Mouse (Mus musculus) monocyte, adult 5-6 weeks (primary cell): ENCODE data around the gene Mtap. TPM values are rescaled to one million over a fixed set of nuclear protein-coding genes. Genes with fewer than 3 reads are reported as not detected.

Source experiments
- ATAC-seq: fragments of 153-309, 156-312 bp; replicated peaks from 2 replicates; pipeline ENCODE4 v1.8.0; 2017; ENCODE audit warnings: mild to moderate bottlenecking; ENCODE audit not compliant: low TSS enrichment, insufficient number of reproducible peaks, severe bottlenecking, poor library complexity, low FRiP score
- total RNA-seq: library from RNA; stranded (forward); fragments of 200-1000, 200-491, 200-594 nt; gene quantifications from 3 replicates; pipeline ENCODE4 v1.2.3, GENCODE M21; 2017

The Mtap gene
- total RNA-seq, result 12.1 to 25.9 TPM (median 24.6 TPM) in 3 replicates

DNA sequence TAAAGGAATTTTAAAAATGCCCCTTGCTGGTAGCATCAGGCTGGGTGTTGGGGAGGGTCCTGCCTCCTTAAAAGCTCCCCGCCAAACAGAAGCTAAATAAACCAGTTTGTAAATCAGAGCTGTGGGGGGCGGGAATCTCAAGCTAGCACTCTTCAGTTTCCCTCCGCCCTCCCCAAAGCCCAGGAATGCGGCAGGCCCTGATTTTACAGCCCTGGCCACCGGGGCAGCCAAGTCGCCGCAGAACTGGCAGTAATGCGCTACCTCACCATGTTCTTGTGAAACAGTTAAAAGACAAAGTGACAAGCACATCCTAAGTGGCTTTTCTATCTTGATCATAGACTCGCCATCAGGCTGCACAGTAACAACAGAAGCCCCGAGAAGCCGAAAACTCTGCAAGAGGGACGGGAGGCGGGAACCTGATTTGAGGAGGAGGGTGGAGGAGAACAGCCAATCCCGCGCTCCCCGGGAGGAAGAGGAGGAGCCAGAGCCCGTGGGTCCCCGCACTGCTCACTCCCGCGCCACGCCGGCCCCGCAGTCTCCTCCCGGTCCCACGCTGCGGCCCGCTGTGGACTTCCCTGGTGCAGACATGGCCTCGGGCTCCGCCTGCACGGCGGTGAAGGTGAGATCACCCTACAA lies at the start of gene Mtap:
Gene Mtap (plus strand): TSS at position 217 of the 636 bp plus-strand sequence.
- ATAC-seq, result peak; percentile 88

DNA sequence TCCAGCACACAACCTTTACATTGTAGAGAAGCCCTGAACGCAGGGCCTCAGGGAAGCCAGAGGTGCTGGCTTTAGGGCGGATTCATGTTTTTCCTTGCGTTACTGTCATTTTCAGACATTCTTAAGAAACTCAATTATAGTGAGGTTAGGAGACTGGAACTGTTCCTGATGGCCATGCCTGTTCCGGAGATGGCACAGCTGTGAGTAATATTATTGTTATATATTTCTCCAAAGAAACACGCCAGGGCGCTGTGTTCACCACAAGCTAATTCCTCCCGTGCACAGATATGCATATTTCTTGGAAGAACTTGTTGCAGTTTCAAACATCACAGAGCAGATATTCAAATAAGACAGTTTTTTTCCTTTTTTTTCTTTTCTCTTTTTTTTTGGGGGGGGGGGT lies 47.8 kb upstream of the Mtap start:
- no peak for ATAC-seq

DNA sequence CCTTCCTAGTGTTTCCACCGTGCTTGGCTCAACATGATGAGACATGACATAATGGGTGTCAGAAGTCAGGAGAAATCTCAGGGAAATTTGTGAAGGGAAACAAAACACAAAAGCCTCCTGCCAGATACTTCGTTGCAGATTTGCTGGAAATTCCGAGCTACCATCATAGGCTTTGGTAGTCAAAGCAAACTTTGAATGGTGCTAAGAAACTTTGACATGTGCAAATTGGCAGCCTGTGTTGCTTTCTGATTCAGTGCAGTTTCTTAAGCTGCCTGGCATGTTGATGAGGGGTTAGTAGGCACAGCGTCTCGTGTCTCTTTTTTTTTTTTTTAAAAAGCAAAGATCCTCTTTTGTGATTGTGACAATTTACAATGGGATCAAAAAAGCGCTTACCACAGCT lies 46.7 kb upstream of the Mtap start:
- no peak for ATAC-seq

DNA sequence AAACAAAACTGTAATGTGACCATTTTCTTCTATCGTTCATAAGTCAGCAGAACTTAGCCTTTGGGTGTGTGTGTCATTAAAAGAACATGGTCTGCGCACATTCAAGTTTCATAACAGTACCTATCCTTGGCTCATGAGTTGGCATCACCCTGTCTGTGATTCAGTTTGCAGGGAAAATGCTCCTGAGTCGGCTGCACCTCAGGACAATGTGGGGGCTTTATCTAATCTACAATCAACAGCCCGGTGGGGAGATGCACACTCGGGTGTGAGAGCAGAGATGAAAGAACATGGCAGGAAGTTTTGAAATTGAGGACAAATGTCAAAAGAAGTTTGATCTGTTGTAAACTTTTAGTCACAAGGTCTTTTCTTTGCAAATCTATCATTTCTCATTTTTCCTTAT lies 44.8 kb upstream of the Mtap start:
- no peak for ATAC-seq

DNA sequence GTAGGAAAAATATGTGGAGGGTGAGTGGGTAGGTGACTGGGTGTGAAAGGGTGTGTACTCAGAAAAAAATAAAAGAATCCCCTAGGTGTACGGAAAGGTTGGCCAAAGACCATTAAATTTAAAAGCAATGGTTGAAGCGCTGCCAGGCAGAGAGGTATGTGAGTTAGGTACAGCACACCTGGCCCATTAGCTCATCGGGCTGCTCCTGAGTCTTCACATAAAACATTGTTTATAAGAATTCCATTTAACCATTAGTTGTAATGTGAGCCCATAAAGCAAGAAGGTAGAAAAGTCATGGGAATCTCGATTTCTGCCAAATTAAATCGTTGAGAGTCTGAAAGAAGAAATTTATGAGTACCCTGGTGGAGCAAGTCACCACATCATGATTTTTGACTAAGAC lies 42.1 kb upstream of the Mtap start:
- no peak for ATAC-seq

DNA sequence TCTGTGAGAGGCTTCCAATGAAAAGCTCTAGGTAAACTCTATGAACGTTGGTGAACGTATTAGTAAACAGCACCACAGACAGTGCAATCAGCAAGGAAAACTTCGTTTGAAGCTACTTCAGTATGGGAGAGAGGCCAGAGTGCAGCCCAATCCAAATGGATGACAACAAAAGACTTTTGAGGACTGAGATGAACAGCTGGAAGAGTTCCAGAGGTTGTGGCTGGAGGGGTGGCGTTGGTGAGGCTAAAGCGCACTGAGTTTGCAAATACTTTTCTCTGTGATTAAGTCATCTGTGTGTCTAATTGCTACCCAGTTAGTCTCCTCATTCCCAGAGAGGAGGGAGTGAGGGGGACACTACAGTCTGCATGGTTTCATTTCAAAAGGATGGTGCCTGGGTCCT lies 38.7 kb upstream of the Mtap start:
- ATAC-seq, result no peak

DNA sequence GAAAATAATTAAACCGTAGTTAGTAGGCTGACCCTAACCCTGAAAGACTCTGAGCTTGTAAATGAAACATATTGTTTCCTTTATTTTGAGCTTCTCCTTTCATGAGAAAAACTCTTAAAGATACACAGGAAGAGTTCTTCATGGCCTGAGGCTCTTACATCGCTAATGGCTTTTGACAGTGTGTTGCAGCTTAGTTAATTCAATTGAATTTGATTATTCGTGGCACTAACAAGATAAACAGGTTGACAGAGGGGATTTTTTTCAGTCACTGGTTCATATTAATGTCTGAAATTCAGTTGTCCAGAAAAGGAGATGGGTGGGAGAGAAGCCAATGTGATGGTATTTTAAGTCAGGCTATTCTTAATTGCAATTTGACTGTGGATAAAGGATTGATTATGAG lies 35.6 kb upstream of the Mtap start:
- ATAC-seq, result no peak

DNA sequence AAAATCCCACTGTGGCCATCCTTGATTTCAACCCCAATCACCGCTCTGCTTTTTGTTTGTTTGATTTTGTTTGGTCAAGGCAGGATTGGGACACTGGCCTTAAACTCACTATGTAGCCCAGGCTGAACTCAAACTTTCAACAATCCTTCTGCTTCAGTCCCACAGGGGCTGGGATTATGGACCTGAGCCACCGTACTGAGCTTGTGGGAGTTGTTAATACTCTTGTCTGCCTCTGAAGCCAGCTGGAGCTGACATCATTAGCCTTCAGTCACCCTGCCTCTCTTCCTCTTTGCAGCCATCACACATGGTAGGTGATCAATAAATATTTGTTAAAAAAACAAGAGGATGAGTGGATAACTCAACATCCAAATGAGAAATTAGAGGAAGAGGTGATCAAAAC lies 34.6 kb upstream of the Mtap start:
- ATAC-seq, result no peak

DNA sequence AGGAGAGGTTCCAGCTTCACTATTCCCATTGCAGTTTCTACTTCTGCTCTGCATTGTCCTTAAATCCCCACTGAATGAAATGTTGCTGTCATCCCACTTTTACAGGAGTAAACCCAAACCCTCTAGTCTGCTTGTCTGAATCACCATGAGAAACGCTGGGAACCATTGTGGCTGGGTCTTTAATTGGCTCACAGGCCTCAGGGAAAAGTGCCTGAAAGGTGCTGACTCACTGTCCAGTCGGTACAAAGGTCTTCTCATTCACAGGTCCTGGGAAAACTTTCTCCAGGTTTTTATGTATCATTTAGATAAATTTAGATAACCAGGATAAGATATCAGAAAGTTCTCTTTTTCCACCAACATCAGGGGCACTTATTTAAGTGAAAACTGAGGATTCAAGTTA lies 31.4 kb upstream of the Mtap start:
- ATAC-seq, result no peak

DNA sequence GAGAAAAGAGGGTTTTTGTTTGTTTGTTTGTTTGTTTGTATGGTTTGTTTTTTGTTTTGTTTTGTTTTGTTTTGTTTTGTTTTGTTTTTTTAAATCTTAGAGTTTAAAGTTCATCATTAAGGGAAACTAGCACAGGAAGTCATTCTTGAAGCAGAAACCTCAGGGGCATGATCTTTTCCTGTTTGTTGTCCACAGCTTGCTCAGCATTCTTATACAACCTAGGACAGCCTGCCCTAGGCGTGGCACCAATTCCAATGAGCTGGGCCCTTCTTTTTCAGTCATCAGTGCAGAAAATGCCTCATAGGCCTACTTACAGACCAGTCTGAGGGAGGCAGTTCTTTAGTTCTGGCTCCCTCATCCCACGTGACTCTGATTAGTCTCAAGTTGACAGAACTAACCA lies 30.4 kb upstream of the Mtap start:
- no peak for ATAC-seq

DNA sequence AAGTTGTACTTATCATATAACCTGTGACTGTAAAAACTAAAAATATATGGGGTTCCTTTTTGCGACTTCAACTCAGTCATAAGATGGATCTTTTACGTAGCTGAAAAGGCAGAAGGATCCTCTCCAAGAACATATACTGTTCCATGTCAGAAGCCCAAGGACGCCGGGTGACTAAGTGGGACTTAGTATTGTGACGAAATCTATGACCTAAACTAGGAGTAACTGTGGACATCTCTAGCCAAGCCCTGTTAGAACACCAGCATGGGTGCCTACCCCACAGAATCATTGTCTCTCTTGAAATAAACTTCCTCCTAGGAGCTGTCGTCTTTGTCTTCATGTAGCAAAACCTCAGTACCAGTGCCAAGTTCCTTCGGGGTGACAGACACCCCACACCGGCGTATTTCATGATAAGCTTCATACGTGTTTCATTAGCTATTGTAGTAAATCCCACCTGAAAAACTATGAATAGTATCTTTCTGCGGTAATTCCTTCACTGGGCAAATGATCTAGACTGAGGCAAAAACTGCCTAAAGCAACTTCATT lies 24.7 kb upstream of the Mtap start:
- ATAC-seq, result no peak

DNA sequence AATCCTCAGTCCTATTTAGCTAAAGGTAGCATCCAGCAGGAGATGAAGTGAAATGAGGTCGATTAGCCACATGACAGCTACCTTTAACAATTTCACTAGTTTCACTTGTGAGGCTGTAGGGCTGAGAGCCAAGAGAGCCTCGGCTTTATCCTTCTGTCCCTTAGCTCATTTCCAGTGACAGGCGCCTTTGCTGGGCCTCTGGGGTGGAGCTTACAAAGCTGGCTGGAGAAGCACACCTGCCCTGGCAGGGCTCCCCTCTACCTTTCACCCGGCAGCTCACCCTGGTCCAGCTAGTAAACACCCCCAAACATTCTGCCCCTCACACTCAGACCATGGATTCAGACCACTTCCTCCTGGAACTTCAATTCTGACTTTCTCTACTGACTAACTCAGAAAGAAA lies 24.1 kb upstream of the Mtap start:
- ATAC-seq, result no peak

DNA sequence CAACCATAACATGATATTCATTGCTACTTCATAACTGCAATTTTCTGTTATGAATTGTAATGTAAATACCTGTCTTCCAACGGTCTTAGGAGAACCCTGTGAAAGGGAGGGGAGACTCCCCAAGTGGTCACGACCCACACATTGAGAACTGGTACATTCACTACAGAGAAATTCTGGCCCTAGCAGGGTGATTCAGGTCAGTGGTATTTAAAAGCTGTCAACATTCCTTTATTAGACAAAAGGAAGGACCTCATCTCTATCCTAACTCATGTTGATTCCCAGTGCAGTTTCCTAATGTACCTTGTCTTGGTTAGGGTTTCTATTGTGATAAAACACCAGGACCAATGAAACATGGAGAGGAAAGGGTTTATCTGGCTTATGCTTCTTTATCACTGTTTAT lies 20.9 kb upstream of the Mtap start:
- no peak for ATAC-seq

DNA sequence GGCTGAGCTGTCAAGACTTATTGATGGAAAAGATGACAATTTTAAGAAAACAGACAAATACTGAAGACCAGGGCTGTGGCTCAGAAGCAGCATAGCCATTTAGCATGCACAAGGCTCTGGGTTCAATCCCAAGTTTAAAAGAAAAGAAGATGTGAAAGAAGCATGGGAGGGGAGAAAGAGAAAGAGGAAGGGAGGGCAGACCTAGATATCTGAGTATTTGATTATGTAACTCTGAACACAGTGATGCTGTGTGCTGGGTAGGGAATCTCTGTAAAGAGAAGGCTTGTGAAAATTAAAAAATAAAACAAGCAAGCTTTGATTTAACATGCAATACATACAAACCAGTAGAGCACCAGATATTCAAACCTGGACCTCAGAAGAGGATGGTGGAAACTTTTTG lies 17.0 kb upstream of the Mtap start:
- no peak for ATAC-seq

DNA sequence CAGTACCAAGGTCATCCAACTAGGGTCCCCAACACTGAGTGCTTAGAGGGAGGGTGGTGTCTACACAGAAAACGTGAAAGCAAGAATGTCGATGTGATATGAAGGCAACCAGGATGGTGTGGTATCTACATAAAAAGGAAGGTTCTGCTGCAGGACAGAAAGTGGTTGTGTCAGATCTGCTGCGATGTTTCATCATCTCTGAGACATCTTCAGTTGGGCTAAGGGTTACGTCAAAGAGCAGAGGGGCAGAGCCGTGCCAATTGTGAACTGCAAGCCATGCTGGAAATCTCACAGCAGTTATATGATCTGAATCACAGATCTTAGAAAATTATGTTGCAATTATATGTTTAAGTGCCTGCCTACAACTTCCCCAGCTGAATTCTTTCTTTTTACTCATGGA lies 16.6 kb upstream of the Mtap start:
- peak; percentile 80 for ATAC-seq

DNA sequence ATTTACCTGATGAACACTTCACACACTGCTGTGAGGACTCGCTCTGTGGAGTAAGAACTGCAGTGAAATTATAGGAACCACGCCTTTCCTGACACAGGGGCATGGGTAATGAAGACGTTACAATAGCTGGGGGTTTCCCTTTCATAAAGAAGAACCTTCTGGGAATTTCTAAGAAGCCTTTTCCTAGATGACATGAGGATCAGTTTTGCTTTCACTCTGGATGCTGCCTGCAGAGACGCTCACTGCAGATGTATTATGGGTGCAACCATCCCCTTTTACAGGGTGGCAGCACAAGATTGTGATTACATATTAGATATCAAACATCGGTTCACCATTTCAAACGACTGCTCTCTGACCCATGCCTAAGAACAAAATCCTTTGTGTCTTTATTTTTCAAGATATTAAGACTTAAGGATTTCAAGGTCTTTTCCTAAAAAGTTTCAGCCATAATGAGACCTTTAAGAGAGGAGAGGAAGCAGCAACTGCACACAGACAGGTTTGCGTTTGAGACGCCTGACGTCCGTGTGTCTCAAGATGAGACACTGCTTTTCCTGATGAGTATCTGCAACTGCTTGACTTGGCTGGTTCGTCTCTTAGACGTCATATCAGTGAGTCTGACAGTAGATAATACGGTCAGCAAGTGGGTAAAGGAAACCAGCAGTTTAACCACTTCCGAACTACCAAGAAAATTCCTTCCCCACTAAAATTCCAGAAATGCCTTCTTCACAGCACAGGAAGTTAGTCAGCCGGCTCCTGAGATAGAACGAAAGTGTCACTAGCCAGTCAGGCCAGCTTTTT lies 13.3 kb upstream of the Mtap start:
- no peak for ATAC-seq

DNA sequence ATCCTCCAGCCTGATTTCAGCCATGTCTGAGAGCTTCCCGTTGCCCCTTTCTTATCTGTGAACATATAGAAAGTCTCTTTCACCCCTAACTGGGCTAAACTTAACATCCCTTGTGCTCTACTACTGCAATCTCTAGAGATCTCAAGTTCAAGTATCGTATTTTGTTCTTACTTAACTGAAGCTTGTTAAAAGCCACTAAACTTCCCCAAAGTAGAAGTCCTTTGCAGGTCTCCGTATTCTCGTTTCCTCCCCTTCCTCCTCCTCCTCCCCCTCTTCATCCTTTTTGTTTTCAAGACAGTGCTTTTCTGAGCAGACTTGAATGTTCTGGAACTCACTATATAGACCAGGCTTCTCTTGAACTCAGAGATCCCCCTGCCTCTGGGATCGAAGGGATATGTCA lies 9.2 kb upstream of the Mtap start:
- no peak for ATAC-seq

DNA sequence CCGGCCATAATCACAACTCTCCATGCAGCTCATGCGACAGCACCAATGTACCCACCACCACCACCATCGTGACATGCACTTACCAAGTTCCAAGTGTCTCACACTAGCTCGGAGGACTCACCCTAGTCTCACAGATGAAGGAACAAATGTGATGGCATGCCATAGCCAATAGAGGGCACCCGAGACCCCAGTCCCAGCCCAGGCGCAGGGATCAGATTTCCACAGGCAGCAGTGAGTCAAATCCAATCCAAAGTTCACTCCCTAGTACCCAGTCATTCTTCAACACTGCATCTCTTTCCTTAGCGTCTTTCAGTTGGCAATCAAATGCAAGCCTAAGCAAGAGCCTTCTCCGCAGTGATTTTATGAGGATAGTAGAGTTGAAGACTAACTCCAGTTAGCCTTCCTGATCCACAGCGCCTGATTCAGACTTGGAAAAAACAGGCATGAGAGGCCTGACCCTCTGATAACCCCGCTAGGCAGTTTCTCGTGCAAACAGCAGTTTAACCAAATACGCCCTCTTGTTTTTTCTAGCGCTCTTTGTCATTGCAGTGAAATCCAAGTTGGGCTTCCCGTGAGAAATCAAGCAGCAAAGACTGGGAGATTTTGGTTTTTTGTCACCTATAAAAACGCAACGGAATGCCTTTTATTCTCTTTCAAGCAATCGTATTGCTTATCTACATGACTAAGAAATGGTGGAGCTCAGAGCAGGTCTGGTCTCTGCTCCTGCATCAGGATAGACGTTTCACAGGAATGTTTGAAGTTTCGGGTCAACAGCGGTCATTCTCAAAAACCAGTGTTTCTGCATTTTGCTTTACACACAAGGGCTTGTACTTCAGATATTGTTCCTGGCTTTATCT lies 8.6 kb upstream of the Mtap start:
- peak; percentile 76 for ATAC-seq

DNA sequence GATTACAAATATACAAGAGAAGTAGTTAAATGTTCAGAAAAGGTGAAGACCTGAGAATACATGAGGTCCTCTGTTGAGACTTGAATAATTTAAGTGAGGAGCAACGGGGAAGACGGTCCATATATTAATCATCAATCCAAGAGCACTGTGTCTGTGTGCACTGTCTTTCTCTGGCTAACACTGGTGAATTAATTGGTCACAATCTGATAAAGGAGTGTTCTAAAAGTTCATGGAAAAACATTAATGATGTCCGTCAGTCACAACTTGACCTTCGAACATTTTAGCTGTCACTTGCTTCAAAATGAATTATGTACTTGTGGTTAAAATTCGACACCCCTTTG lies 8.0 kb upstream of the Mtap start:
- no peak for ATAC-seq
